Mouse (Mus musculus) kidney, postnatal 14 days (tissue): ENCODE data around the gene Slfn9.
A peak's percentile ranks its signal among the peaks of the same experiment; 100 is the strongest.

Experiments used
- DNase-seq: peaks from one replicate; pipeline ENCODE4 v3.0.0; 2022; ENCODE audit warnings: mixed read lengths

Slfn9 gene

DNA sequence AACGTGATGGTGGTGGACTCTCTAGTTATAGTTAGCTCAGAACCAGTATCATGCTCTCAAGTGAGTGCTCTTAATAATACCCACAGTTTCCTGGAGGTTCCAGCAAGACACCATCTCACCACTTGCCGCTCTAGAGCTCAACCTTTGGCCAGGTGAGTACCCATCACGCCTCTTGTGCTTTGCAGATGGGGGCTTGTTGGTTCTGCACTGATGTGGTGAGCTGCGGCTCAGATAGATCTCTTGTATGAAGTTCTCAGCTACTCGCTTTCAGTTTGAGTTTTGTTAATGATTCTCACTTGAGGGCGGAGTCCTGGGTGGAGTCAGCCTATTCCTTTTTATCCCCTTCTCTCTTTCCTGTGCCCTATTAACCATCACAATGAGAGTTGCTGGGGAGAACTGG is 37.0 kb downstream of the Slfn9 start:
- DNase-seq = no peak

DNA sequence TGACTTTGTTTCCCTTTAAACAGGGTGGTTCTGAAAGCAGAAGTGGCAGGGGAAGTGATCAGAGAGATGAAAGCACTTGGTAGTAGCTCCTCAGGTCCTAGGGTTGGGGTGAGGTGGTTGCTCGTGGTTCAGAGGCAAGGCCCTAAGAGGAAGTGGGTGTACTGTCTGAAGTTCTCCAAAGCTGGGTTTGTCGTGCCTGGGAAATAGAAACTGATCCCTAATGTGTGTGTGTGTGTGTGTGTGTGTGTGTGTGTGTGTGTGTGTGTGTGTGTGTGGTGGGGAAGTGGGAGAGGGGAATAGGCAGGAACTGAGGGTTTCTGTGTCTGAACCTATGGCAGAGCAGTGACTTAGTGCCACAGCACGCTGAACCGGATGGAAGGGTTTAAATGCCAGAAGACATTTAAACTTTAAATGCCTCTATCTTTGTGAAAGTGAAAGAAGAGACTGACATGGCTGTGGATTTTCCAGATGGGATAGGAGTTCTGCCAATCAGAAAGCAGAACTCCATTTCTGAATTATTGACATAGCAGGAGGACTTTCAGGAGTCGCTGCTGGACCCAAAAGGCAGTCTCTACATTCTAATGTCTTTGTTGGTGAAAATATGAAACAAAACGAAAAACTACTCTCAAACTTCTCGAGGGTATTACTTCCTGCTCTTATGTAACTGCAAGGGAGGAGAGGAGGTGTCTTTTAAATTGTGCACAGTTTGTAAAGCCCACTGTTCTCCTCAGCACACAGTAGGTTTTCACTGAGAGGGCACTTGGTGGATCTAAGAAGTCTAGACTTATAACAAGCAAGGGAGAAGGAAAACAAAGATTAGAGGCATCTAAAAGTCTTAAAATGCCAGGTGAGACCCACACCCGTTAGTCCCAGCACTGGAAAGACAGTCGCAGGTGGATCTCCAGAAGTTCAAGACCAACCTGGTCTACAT is 38.8 kb downstream of the Slfn9 start:
- DNase-seq = no peak

GRCm38 (mm10) chr11:82951865-82952611 is 39.6 kb downstream of the Slfn9 start:
- DNase-seq = peak; percentile 89

DNA sequence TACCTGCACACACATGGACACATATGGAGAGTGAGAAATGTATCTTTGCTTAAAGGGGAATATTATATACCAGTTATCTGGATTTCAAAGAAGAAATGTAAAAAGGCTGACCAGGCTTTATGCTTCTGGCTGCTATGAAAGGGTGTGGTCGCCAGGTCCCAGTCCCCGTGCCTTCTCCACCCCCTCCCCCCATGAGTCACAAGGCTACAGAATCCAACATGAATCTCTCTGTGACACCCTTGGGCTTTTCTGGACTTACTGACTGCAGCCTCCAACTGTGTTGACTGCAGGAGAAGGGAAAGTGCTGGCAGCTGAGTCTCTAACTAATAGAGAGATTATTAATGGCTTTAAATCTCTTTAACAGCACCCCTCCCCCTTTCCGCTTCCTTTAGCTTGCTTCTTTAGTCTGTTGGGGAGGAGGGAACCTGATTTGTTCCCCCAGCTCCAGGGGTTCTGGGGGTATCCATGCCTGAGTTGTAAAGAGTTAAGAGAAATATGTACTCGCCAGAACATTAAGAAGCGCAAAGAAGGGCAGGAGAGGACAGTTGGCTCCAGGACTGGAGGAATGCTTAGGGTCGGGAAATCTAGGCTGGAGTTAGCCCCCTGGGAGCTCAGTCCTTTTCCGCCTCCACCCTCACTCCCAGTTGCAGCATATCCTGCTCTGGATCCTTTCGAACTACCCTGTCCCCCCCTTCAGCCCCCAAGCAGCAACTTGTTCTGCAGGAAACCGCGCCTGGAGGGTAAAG is 40.7 kb downstream of the Slfn9 start, which contains the start of gene Slfn5:
Gene Slfn5, plus strand, starts transcription at position 614 of the 746 bp plus-strand sequence.
- peak; percentile 85 for DNase-seq

GRCm38 (mm10) chr11:82949036-82949435 is 42.6 kb downstream of the Slfn9 start:
- DNase-seq = peak; percentile 59

DNA sequence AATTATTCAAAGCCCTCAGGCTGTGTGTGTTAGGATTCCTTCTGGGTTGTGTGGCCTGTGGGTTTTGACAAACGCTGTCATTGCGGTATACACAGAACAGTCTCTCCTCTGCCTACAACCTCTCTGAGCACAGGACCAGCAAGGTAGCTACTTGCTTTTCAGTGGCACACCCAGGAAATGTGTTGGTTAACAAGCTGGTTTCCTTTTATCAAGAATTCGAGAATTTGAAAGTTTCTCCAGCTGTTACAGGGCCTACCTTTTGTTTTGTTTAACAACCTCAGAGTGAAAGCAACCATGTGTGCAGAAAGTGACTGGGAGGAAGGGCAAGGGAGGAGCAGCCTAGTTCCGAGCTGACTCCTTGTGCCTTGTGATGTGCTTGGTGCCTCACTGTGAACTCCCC is 44.2 kb downstream of the Slfn9 start:
- no peak for DNase-seq

GRCm38 (mm10) chr11:82945636-82946035 is 46.0 kb downstream of the Slfn9 start:
- DNase-seq = no peak

DNA sequence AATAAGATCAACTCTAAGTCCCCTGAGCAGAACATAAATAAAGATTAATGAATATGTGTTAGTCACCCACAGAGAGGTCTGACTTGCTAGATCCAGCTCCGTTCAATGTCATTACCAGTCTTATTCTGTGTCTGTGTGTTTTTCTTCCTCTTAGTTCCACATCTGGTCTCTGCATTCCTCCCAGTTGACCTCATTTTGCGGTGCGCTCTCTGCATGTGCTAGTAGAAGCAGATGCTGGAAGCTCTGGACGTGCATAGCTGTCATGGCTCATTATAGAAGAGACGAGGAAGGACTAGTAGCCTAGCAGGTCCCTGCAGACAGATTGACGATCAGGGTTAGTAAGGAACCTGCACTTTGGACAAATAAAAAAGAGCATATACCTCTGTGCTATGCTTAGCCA is 48.3 kb downstream of the Slfn9 start:
- DNase-seq = no peak

DNA sequence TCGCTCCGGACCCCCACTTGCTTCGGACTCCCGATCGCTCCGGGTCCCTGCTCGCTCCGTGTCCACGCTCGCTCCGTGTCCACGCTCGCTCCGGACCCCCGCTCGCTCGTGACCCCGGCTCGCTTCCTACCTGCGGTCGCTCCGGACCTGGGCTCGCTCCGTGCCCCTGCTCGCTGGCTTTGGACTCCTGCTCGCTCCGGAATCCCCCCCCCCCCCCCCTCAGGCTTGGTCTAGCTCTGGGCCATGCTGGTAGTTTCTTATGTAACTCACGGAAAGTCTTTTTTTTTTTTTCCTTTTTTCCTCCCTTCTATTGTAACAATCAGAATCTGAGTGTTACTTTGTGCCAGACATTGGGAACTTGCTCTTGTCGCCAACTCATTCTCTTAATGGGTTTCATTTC is 58.4 kb downstream of the Slfn9 start:
- no peak for DNase-seq

DNA sequence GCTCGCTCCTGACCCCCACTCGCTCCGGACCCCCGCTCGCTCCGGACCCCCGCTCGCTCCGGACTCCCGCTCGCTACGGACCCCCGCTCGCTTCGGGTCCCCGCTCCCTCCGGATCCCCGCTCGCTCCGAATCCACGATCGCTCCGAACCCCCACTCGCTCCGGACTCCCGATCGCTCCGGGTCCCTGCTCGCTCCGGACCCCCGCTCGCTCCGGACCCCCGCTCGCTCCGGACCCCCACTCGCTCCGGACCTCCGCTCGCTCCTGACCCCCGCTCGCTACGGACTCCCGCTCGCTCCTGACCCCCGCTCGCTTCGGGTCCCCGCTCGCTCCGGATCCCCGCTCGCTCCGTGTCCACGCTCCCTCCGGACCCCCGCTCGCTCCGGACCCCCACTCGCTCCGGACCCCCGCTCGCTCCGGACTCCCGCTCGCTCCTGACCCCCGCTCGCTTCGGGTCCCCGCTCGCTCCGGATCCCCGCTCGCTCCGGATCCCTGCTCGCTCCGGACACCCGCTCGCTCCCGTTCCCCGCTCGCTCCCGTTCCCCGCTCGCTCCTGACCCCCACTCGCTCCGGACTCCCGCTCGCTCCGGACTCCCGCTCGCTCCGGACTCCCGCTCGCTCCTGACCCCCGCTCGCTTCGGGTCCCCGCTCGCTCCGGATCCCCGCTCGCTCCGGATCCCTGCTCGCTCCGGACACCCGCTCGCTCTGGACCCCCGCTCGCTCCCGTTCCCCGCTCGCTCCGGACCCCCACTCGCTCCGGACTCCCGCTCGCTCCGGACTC is 59.8 kb downstream of the Slfn9 start:
- DNase-seq = peak; percentile 38

DNA sequence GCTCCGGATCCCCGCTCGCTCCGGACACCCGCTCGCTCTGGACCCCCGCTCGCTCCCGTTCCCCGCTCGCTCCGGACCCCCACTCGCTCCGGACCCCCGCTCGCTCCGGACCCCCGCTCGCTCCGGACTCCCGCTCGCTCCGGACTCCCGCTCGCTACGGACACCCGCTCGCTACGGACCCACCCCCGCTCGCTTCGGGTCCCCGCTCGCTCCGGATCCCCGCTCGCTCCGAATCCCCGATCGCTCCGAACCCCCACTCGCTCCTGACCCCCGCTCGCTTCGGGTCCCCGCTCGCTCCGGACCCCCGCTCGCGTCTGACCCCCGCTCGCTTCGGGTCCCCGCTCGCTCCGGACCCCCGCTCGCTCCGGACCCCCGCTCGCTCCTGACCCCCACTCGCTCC is 60.5 kb downstream of the Slfn9 start:
- DNase-seq = peak; percentile 12

GRCm38 (mm10) chr11:82930391-82930955 is 61.2 kb downstream of the Slfn9 start:
- peak; percentile 39 for DNase-seq

DNA sequence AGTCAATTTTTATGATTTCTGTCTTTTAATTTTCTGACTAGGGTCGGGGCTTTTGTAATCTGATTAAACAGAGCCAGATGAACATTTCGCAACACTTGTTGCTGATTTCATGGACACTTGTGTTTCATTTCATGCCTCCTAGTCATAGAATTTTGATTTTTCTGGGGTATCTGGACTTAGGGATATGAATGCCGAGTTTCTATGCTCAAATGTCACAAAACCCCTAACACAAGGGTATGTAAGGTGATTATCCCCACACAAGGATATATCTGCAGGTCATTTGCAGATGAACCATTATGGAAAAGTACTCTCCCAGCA is 62.0 kb downstream of the Slfn9 start:
- DNase-seq = no peak

- DNase-seq = no peak
Observed at GRCm38 (mm10) chr11:82928897-82929632, 62.6 kb downstream of the Slfn9 start.
